Mouse (Mus musculus): Measurements from ENCODE around the gene Gm3278. TPM values are rescaled to one million over a fixed set of nuclear protein-coding genes. Genes with fewer than 3 reads are reported as not detected.
A peak's percentile ranks its signal among the peaks of the same experiment; 100 is the strongest.
"Not testable (repeated sequence)": the region's sequence is repeated elsewhere in the genome, so short reads cannot be mapped to it uniquely, and the experiment has no call there.

Gm3278 gene
- total RNA-seq (2021), result under 1 TPM in 1 of 2 experiments, not detected in 1; 0.25 TPM

DNA sequence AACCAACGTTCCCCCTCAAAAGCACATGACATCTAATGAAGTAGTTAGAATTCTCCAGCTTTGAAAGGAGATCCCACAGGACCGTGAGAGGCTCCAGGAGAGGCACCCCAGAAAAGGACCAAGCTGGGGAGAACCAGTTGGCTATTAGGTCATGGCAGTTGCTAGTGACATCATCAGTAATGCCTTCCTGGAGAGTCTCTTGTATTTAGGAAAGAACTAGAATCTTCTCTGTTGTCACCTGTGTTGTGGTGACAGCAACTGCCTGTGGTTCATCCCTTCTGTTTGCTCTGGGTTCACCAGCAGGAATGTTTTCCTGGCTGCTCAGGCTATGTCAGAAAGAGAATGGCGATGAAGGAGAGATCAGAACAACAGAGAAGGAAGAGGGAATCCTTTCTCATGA, at the start of gene Gm3278:
Gm3278 (plus strand) TSS at position 301 of the 400 bp plus-strand sequence.
- intact Hi-C loops (cut with DNase I), result not testable (repeated sequence)

DNA sequence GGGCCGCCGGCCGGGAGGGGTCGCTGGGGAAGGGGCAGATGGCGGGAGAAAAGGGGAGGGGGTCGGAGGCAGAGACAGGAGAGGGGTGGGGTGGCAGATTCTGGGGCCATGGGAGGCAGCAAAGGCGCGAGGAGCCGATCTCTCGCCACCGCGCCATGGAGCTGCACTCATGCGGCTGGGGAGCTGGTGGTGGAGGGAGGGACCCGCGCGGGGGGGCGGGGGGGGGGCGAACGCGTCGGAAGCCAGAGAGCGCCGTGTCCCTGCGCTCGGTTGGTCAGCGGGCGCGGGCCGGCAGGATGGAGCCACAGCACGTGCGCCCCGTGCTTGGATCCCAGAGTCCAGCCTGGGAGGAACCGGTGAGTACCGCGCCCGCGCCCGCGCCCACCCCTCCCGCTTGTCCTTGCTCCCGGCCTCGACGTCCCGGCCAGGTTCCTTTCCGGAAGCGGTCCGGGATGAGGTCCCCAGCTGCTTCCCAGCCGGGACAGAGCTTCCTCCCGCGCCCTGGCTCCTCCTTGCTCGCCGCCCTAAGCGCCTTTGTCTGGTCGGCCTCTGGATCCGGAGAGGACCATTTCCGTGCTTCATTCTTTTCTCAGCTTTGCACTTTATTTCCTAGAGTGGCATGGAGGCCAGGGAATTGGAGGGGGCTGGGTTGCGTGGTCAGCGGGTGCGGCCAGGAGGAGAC, 36.8 kb upstream of the Gm3278 start, which contains the start of gene Gm3264:
Gm3264 (plus strand) TSS at position 278 of the 682 bp plus-strand sequence.
- peak; percentile 30 for DNase-seq (ENCODE audit: low spot score)
- intact Hi-C loops (cut with DNase I), result not testable (repeated sequence)

More for the DNA sequence above, at the start of gene Gm3278:
- DNase-seq (ENCODE audit: low spot score), result not testable (repeated sequence)

Other genes with a start within 250 kb of the Gm3278 start
- gene Gm3239, start 228.2 kb upstream of the Gm3278 start, total RNA-seq (2021), result not detected
- not detected for gene Gm7876, start 183.2 kb upstream of the Gm3278 start, total RNA-seq (2021)
- not detected for gene Gm3252, start 165.6 kb upstream of the Gm3278 start, total RNA-seq (2021)
- gene Gm9602, start 116.1 kb upstream of the Gm3278 start, total RNA-seq (2021), result not detected
- gene Gm3269, start 54.3 kb upstream of the Gm3278 start, total RNA-seq (2021), result not detected
- 1 to 10 TPM in 1 of 2 experiments, not detected in 1; 2.6 TPM for gene Gm3264, start 36.8 kb upstream of the Gm3278 start, total RNA-seq (2021)
- gene Gm8297, start 91.5 kb downstream of the Gm3278 start, total RNA-seq (2021), result not detected
- not detected for gene Gm3298, start 123.5 kb downstream of the Gm3278 start, total RNA-seq (2021)
- not detected for gene 4930555G01Rik, start 158.2 kb downstream of the Gm3278 start, total RNA-seq (2021)
- gene Gm8281, start 178.6 kb downstream of the Gm3278 start, total RNA-seq (2021), result under 1 TPM; 0.21 to 0.50 TPM
- gene Gm8279, start 239.1 kb downstream of the Gm3278 start, total RNA-seq (2021), result not detected